Mouse (Mus musculus): ENCODE data around the gene Acox1.

DNA sequence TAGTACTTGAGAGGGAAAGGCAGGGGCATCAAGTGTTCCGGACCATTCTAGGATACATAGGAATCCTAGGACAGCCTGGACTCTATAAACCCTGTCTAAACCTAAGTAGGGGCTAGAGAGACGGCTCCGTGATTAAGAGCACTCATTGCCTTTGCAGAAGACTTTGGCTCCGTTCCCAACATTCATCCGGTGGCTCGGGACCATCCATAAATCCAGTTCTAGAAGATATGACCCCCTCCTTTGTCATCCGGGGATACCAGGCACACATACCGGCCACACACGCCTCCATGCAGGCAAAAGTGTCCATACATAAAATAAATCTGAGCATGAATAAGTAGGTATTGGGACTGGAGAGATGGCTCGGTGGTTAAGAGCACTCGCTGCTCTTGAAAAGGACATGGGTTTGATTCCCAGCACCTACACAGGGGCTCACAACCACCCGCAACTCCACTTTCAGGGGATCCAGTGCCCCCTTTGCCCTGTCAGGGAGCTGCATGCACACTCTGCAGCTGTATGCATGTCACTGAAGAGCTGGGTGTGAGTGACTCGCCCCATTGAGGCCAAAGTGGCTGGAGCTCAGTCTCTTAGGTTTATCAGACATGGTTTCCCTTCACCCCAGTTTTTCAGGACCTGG lies 15.1 kb upstream of the Acox1 start:
- TF ChIP-seq POLR2A (IDR thresholded peaks at IDR 0.05; ENCODE audit: extremely low read depth, insufficient read depth, low read length), result no peak
- no peak for TF ChIP-seq CTCF (IDR thresholded peaks at IDR 0.05; ENCODE audit: extremely low read depth, insufficient read depth, low read length)

Measured in cortical plate, adult 2 months (tissue).